Mouse (Mus musculus): Measurements from ENCODE around the gene Pip5kl1. TPM values are rescaled to one million over a fixed set of nuclear protein-coding genes. Genes with fewer than 3 reads are reported as not detected.
A peak's percentile ranks its signal among the peaks of the same experiment; 100 is the strongest.

Pip5kl1 gene
- polyA plus RNA-seq, 1 experiment: not detected

DNA sequence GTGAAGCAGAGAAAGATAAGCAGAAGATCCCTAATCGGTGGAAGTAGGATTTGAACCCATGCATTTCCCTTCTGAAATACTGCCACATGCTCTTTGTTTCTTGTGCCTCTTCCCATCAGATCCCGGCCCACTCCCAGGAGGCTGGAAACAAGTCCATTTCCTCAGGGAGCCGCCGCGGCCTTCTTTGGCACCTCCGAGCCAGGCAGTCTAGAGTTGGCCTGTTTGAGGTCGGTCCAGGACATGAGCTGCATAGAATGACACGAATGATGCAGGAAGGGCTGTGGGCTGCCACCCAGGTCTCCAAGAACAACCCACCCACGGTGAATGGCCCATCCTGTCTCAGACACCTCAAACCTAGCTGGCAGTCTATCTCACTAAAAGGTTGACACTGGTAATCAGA is 1.9 kb downstream of the Pip5kl1 start:
- no peak for TF ChIP-seq GATA1 (IDR thresholded peaks at IDR 0.05; ENCODE audit: low read length)
- no peak for TF ChIP-seq TAL1 (IDR thresholded peaks at IDR 0.05; ENCODE audit: low read length)
- no peaks in the 10 kb centered on the region for H3K9me3 ChIP-seq (ENCODE audit: control insufficient read depth, low read length)
- H3K36me3 ChIP-seq (ENCODE audit: control insufficient read depth): peaks cover 19% of the 10 kb centered on the region
- no peak overlapping the region for H3K4me3 ChIP-seq (replicated peaks)
- H3K27me3 ChIP-seq (ENCODE audit: control insufficient read depth): peaks cover 44% of the 10 kb centered on the region
- peaks cover 26% of the 10 kb centered on the region for H3K4me1 ChIP-seq (ENCODE audit: control insufficient read depth)

GRCm38 (mm10) chr2:32578146-32579046 is 3.8 kb downstream of the Pip5kl1 start:
- Histone ChIP-seq H3K36me3 (ENCODE audit: control insufficient read depth) (peaks cover 4% of the 10 kb centered on the region), H3K4me3 (replicated peaks) (no peak overlapping the region), H3K4me1 (ENCODE audit: control insufficient read depth) (peaks cover 25% of the 10 kb centered on the region), H3K27me3 (ENCODE audit: control insufficient read depth) (peaks cover 50% of the 10 kb centered on the region), H3K9me3 (ENCODE audit: control insufficient read depth, low read length) (no peaks in the 10 kb centered on the region)
- no peak for TF ChIP-seq TAL1 (IDR thresholded peaks at IDR 0.05; ENCODE audit: low read length)
- TF ChIP-seq GATA1 (IDR thresholded peaks at IDR 0.05; ENCODE audit: low read length): no peak

DNA sequence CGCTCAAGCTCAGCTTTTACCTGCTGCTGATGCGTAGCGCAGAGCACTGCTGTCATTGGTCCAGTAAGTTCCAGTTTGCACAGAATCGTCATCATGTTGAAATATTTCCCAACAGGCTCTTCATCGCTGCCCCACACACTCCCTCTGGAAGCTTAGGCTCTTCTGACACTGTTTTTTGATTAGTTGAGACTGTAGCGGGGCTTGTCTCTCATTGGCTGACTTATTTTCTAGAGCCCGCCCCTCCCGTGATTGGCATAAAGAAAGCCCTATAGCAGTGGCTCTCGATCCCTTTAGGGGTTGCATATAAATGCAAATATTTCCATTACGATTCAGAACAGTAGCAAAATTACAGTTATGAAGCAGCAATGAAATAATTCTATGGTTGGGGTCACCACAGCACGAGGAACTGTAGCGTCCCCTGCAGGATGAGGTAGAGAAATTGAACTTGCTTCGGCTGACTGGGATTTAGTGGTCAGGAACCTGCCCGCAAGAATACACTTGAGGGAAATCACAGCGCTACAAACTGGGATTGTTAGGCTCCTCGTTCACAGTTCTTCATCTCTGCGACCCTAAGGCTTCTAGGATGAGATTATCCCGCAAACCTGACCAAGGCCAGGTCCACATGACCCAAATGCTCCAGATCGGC is 7.0 kb downstream of the Pip5kl1 start:
- TF ChIP-seq TAL1 (IDR thresholded peaks at IDR 0.05; ENCODE audit: low read length): no peak
- TF ChIP-seq GATA1 (IDR thresholded peaks at IDR 0.05; ENCODE audit: low read length): no peak
- H3K9me3 ChIP-seq (ENCODE audit: control insufficient read depth, low read length): no peaks in the 10 kb centered on the region
- no peaks in the 10 kb centered on the region for H3K36me3 ChIP-seq (ENCODE audit: control insufficient read depth)
- peaks cover 30% of the 10 kb centered on the region for H3K4me1 ChIP-seq (ENCODE audit: control insufficient read depth)
- H3K27me3 ChIP-seq (ENCODE audit: control insufficient read depth): peaks cover 40% of the 10 kb centered on the region
- peak overlapping the region; percentile 29 for H3K4me3 ChIP-seq (replicated peaks)

GRCm38 (mm10) chr2:32582830-32583799 is 8.5 kb downstream of the Pip5kl1 start:
- no peak for TF ChIP-seq TAL1 (IDR thresholded peaks at IDR 0.05; ENCODE audit: low read length)
- no peak for TF ChIP-seq GATA1 (IDR thresholded peaks at IDR 0.05; ENCODE audit: low read length)
- Histone ChIP-seq H3K4me3 (replicated peaks) (peak overlapping the region; percentile 50), H3K36me3 (ENCODE audit: control insufficient read depth) (no peaks in the 10 kb centered on the region), H3K27me3 (ENCODE audit: control insufficient read depth) (peaks cover 34% of the 10 kb centered on the region), H3K9me3 (ENCODE audit: control insufficient read depth, low read length) (no peaks in the 10 kb centered on the region), H3K4me1 (ENCODE audit: control insufficient read depth) (peaks cover 45% of the 10 kb centered on the region)

GRCm38 (mm10) chr2:32585149-32585714 is 10.6 kb downstream of the Pip5kl1 start:
- H3K4me1 ChIP-seq (ENCODE audit: control insufficient read depth): peaks cover 56% of the 10 kb centered on the region
- H3K4me3 ChIP-seq (replicated peaks): no peak overlapping the region
- peaks cover 14% of the 10 kb centered on the region for H3K27me3 ChIP-seq (ENCODE audit: control insufficient read depth)
- H3K9me3 ChIP-seq (ENCODE audit: control insufficient read depth, low read length): no peaks in the 10 kb centered on the region
- no peak for TF ChIP-seq TAL1 (IDR thresholded peaks at IDR 0.05; ENCODE audit: low read length)
- TF ChIP-seq GATA1 (IDR thresholded peaks at IDR 0.05; ENCODE audit: low read length): no peak
- H3K36me3 ChIP-seq (ENCODE audit: control insufficient read depth): no peaks in the 10 kb centered on the region; the same call in 1 of the 2 replicates

- H3K9me3 ChIP-seq (ENCODE audit: control insufficient read depth, low read length): no peaks in the 10 kb centered on the region
- peak within 1 kb of the TSS; percentile 62 for H3K4me3 ChIP-seq (replicated peaks)
- no peak for TF ChIP-seq GATA1 (IDR thresholded peaks at IDR 0.05; ENCODE audit: low read length)
- no peak for TF ChIP-seq TAL1 (IDR thresholded peaks at IDR 0.05; ENCODE audit: low read length)
- no peaks in the 10 kb centered on the region; the same call in 1 of the 2 replicates for H3K36me3 ChIP-seq (ENCODE audit: control insufficient read depth)
- H3K27me3 ChIP-seq (ENCODE audit: control insufficient read depth): peaks cover 7% of the 10 kb centered on the region
- peaks cover 49% of the 10 kb centered on the region for H3K4me1 ChIP-seq (ENCODE audit: control insufficient read depth)
Measured at GRCm38 (mm10) chr2:32586871-32587351, 12.3 kb downstream of the Pip5kl1 start, which contains the start of gene St6galnac4. Gene St6galnac4, plus strand, starts transcription at chr2:32587095.

GRCm38 (mm10) chr2:32587731-32588321 is 13.2 kb downstream of the Pip5kl1 start:
- no peaks in the 10 kb centered on the region for H3K9me3 ChIP-seq (ENCODE audit: control insufficient read depth, low read length)
- TF ChIP-seq TAL1 (IDR thresholded peaks at IDR 0.05; ENCODE audit: low read length) (no peak), GATA1 (IDR thresholded peaks at IDR 0.05; ENCODE audit: low read length) (no peak)
- H3K4me1 ChIP-seq (ENCODE audit: control insufficient read depth): peaks cover 48% of the 10 kb centered on the region
- no peaks in the 10 kb centered on the region; the same call in 1 of the 2 replicates for H3K36me3 ChIP-seq (ENCODE audit: control insufficient read depth)
- H3K27me3 ChIP-seq (ENCODE audit: control insufficient read depth): peaks cover 6% of the 10 kb centered on the region
- peak overlapping the region; percentile 62 for H3K4me3 ChIP-seq (replicated peaks)
